Mouse (Mus musculus): ENCODE measurements around the gene Gsc2. TPM values are rescaled to one million over a fixed set of nuclear protein-coding genes. Genes with fewer than 3 reads are reported as not detected.

The Gsc2 gene
- total RNA-seq, 2 experiments from 2014 or later = not detected

- DNase-seq (ENCODE audit: low spot score in 2 of 2) = peak; percentile 36 to 52
These were observed 12.7 kb upstream of the Gsc2 start for GRCm38 (mm10) chr16:17927351-17928082.

DNA sequence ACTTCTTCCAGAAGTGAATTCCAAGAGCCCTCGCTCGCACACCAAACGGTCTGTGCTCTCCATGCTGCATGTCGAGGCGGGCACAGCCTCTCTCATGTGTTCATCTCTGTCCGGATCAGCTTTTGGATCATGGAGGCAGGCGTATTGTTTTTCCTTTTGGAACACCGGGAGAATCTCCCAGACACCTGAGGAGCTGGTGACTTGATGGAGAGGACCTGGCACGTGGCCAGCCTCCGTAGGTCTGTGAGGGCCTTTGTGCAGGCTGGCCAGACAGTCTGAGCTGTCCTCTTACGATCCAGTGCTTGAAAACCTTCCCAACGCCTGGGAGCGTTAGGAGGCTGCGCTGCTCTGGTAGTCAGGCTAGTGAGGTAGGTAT lies 7.3 kb upstream of the Gsc2 start:
- no peak for DNase-seq (ENCODE audit: low spot score in 2 of 2)

- peak; percentile 94 for DNase-seq (ENCODE audit: low spot score in 2 of 2)
These were observed 6.7 kb upstream of the Gsc2 start for GRCm38 (mm10) chr16:17921325-17922162.

DNA sequence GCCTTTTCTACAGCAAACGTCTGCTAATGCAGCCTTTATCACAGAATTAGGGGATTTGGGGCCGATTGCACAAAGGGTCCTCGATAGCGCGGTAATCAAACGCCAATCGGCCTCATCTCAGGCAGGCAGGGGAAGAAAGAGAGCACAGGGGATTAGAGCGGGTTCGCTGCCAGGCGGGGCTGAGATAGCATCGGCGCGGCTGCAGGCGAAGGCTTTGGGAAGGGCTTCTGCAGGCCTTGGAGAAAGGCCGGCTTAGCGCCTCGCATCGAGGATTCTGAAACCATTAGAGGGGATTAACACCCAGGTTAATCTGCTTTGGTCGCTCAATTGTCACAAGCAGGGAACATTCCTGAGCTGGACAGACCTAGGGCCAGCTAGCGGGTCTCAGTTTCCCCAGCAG lies 5.7 kb upstream of the Gsc2 start:
- no peak for DNase-seq (ENCODE audit: low spot score in 2 of 2)

GRCm38 (mm10) chr16:17911052-17911595 lies 3.7 kb downstream of the Gsc2 start, which contains the start of gene Ess2:
Gene Ess2 (minus strand): TSS chr16:17911348.
- peak; percentile 80 to 81 for DNase-seq (ENCODE audit: low spot score in 2 of 2)

DNA sequence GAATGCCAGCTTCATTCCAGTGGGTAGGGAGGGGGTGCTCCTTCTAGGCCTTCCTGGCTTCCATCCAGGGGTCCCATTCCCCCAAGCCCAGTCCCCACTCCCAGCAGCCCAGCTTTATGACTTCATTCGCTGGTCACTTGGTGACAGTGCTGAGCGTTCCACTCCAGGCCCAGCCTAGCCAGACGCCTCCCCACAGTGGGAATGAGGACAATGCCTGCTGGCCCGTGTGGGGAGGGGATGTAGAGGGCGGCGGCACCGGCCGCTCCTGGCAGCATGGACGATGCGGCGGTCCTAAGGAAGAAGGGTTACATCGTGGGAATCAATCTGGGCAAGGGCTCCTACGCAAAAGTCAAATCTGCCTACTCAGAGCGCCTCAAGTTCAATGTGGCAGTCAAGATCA lies 16.4 kb downstream of the Gsc2 start, which contains the start of the genes Dgcr2 and Tssk2:
Gene Dgcr2 (minus strand): TSS at position 101 of the 400 bp plus-strand sequence.
Gene Tssk2 (plus strand): TSS at position 176 of the 400 bp plus-strand sequence.
- DNase-seq (ENCODE audit: low spot score in 2 of 2) = no peak

- no peak for DNase-seq (ENCODE audit: low spot score in 2 of 2)
These were observed 18.8 kb downstream of the Gsc2 start for GRCm38 (mm10) chr16:17896091-17896490.

DNA sequence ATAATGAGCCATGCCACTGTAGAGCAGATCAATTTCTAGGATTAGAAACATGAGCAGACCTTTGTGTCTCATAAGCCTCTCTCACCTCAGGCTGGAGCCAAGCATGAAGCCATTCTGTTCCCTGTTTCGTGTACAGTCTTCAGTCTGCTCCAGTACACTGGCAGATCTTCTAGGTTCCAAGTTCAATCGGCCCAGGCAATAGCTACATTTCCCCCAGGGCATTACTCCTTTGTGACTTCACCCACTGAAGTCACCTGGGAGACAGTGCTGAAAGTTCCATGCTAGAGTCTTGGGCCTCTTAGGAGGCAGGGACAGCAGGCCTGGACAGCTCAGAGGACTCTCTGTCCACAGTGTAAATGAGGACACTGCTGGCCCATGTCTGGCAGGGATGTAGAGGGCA lies 20.9 kb downstream of the Gsc2 start, which contains the start of gene Tssk1:
Gene Tssk1 (plus strand): TSS at position 301 of the 400 bp plus-strand sequence.
- no peak for DNase-seq (ENCODE audit: low spot score in 2 of 2)

DNA sequence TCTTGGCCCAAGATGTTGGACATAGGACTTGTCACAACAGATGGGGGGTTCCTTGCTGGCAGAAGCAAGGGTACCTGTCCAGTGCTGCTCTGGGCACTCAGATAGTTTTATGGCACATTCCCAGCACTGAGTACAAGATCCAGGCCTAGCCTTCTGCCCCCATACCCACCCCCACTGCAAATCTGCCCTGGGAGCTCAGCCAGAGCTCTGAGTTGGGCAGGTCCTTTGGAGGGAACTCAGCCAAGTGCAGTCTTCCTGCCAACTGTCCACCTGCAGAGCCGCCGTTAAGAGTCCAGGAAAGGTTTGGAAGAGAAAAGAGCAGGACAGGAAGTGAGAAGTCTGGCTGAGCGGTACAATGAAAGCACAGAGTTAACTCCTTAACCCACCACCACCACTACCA lies 22.3 kb downstream of the Gsc2 start:
- DNase-seq (ENCODE audit: low spot score in 2 of 2) = no peak

DNA sequence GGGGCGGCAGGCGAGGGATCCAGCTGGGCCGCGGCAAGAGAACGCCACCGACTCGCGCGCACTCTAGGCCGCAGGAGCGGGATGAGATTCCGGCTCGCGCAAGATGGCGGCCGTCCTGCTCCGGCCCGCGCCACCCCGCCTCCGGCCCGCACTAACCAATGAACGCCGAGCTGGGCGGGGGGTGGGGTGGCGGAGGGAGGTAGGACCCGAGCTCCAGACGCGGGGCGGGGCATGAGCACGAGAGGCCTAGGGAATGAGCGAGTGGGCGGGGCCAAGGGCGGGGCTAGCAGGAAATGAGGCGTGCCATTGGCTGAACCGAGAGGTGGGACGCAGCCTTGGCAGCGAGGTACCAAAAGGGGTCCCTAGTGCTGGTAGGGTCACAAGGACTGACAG lies 23.3 kb downstream of the Gsc2 start, which contains the start of gene Gm20518:
Gene Gm20518 (minus strand): TSS at position 105 of the 393 bp plus-strand sequence.
- peak; percentile 97 to 99 for DNase-seq (ENCODE audit: low spot score in 2 of 2)

- DNase-seq (ENCODE audit: low spot score in 2 of 2) = peak; percentile 70 to 73
These were observed 23.8 kb downstream of the Gsc2 start for GRCm38 (mm10) chr16:17890917-17891566.

DNA sequence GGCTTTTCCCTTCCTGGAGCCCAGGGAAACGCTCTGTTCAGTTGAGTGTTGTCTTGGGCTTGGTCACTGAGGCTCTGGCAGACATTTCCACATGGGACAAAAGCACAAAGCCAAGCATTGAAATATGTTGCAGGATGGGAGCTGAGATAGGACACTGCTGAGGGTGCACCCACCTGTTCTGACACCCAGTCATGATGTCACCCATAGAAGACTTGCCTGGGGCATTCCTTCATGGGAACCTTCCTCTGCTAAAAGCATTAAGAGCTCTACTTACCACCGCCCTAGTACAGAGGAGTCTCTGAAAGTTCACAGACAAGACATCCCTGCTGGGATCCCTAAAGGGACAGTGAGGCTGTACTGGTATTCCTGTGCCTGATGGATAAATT lies 24.5 kb downstream of the Gsc2 start:
- DNase-seq (ENCODE audit: low spot score in 2 of 2) = no peak

DNA sequence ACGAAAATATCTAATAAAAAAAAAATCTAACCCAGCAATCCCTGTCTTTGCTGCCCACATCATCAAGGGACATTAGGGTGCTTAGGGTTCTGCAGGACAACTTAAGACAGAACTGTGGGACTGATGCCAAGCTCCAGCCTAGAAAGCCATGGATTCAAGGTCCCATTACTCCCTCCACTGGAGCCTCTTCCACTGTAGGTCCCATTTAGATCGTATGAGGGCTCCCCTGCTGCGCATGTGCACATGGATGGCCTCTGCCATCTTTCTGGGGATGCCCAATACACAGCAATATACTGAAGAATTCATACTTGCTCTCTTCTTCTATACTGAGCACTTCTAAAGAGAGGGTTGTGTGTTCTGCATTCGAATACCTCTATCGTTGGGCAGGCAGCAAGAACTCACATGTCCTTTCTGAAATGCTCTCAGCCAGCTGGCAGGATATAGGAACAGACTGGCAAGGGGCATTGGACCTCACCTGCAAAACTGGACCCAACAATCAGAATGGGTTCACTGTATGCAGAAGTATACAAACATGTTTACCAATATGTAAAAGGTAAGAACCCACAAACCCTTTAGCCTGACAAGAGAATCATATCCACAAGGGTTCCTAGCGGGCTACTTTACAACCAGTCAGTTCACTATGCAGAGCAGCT lies 25.0 kb downstream of the Gsc2 start:
- no peak for DNase-seq (ENCODE audit: low spot score in 2 of 2)

DNA sequence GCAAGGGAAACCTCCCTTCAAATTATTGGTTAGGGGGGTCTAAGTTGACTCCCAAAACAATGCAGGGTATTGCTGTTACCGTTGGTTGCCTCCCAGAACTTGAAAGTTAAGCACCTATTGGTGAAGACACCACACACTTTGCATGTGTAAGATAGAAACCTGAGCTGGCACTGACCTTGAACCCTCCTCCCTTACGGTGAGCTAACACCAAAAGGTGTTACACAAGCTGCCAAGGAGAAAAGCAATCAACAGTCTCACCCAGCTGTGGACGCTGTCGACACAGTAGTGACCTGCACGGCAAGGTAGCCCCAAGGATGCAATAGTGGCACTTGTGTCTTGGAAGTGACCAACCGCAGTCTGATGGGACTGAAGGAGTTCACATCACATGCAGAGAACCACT lies 30.7 kb downstream of the Gsc2 start:
- no peak for DNase-seq (ENCODE audit: low spot score in 2 of 2)

- DNase-seq (ENCODE audit: low spot score in 2 of 2) = no peak
These were observed 32.7 kb downstream of the Gsc2 start for GRCm38 (mm10) chr16:17882196-17882595.

GRCm38 (mm10) chr16:17879571-17879970 lies 35.3 kb downstream of the Gsc2 start:
- no peak for DNase-seq (ENCODE audit: low spot score in 2 of 2)

GRCm38 (mm10) chr16:17876096-17876495 lies 38.8 kb downstream of the Gsc2 start:
- DNase-seq (ENCODE audit: low spot score in 2 of 2) = no peak

DNA sequence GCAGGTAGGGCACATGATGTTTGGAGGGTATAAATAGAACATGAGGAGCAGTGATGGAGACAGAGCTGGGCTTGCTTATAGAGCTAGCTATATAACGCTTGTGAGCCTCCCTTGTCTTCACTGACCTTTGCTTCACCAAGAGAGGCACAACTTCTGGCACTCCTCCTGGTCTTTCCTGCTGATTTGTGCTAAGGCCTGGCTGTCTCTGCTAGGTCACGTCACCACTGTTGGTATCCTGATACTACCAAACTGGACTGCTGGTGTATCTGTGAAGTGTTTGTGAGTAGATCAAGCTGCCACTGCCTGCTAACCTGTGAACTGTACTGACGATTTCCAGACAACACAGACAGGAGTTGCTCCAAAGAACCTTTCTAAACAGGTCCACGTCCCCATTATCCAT lies 39.7 kb downstream of the Gsc2 start:
- no peak for DNase-seq (ENCODE audit: low spot score in 2 of 2)

DNA sequence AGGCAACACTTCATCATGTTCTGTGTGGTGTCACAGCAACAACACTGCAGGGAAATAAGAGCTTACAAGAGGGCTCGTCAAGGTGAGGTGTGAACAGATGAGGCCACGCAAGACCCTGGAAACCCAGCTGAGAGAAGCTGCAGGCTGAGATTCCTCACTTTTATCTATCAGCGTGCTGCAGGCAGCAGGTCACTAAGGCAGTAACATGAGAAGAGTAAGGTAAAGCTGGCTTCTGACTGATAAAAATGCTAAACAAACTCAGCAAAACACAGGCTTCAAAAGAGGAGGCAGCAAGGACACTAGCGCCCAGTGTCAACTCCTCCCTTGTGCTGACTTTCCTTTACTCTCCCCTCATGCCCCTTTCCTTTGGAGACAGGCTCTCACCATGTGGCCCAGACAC lies 41.9 kb downstream of the Gsc2 start:
- DNase-seq (ENCODE audit: low spot score in 2 of 2) = no peak

DNA sequence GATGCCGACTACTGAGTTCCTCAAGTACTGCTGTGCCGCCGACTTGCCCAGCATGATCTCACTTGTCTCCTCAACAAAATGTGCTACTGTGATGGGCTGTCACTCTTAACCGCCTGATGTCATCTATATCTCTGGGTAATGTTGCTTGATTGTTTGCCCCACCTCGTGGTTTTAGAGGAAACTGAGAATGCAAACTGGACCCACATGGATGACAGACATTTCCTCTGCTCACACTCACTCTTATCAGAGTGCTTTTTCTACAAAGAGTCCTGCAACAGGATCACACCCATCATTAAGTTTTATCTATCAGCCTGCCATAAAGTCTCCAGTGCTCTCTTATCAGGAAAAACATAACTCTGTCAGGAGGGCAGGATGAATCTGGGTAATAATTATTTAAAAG lies 43.6 kb downstream of the Gsc2 start:
- DNase-seq (ENCODE audit: low spot score in 2 of 2) = no peak

GRCm38 (mm10) chr16:17865770-17866169 lies 49.1 kb downstream of the Gsc2 start:
- DNase-seq (ENCODE audit: low spot score in 2 of 2) = no peak
